Mouse (Mus musculus) C2C12 (cell line): ENCODE measurements around the gene Palld.

Source experiments
- CEBPB ChIP-seq: IDR thresholded peaks from one replicate; pipeline ENCODE4 v1.6.1; 2011; ENCODE audit warnings: low read depth, mild to moderate bottlenecking, control low read depth, moderate library complexity
- CTCF ChIP-seq: IDR thresholded peaks from one replicate; pipeline ENCODE4 v1.5.1; 2011; ENCODE audit not compliant: control insufficient read depth, insufficient read depth, insufficient read length
- MAX ChIP-seq: IDR thresholded peaks from one replicate; pipeline ENCODE4 v1.6.1; 2011; ENCODE audit warnings: mild to moderate bottlenecking, control low read depth
- MYOD1 ChIP-seq: IDR thresholded peaks from one replicate; pipeline ENCODE4 v1.6.1; 2011; ENCODE audit warnings: low read depth; ENCODE audit not compliant: control insufficient read depth, insufficient read length
- MYOG ChIP-seq: IDR thresholded peaks from one replicate; pipeline ENCODE4 v1.6.1; 2011; ENCODE audit not compliant: control insufficient read depth, insufficient read length; ENCODE audit errors: extremely low read depth
- USF1 ChIP-seq: IDR thresholded peaks from one replicate; pipeline ENCODE4 v1.6.1; 2011; ENCODE audit warnings: low read depth, mild to moderate bottlenecking, control low read depth, moderate library complexity

GRCm38 (mm10) chr8:61528642-61529041 is 373.8 kb downstream of the Palld start:
- no peak for TF ChIP-seq MAX
- no peak for TF ChIP-seq CTCF
- TF ChIP-seq USF1: no peak
- no peak for TF ChIP-seq CEBPB
- TF ChIP-seq MYOD1: no peak
- TF ChIP-seq MYOG: no peak
